Mouse (Mus musculus) thymus, adult 18-20 months (tissue): ENCODE data around the gene Ube2n.

Source experiments
- DNase-seq, 2 experiments: peaks; one replicate each; pipeline ENCODE4 v3.0.0; 2022; ENCODE audit warnings: mixed read lengths in 2 of 2

The Ube2n gene

DNA sequence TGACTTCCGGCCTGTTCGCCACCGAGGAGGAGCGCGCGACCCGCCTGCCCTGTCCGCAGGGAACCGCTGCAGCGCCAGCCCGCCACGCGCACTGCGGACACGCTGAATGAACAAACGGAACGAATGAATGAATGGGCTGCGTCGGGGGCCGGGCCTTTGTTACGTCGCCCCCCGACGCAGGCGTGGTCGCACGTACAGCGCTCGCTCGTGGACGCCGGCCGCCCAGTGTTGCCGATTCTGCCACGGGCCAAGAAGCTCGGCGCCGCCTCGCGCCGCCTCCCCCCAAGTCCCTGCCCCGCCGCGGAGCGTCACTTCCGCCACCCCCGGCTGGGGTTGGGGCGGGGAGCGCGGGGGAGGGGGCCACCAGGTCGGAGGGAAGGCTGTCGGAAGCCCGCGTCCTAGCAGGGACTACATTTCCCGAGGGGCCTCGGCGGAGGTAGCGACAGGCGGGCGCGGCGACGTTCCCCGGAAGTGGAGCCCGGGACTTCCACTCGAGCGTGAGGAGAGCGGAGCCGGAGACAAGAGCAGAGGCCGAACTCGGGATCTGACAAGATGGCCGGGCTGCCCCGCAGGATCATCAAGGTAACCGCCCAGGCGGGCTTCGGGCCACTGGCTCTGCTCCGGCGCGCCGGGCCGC lies at the start of gene Ube2n:
Gene Ube2n (plus strand): TSS at position 490 of the 637 bp plus-strand sequence.
- peak; percentile 97 for DNase-seq

DNA sequence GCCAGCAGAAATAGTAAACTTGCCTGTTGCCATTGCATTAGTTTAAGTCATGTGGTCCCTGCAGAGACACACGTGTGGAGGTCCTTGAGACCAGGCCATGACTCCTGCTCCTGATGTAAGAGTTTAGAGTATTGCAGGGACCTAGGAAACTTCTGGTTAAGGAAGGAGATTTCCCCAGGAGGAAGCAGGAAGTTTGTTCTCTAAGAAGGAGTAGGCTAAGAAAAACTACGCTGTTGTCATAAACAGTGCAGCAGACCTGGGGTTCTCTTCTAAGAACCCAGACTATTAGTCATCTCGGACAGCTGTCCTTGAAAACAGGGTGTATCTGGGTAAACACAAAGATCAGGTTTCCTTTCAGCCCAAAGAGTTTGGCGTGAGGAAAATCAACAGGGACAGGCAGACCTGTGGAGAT lies 49.5 kb upstream of the Ube2n start:
- no peak for DNase-seq

- no peak for DNase-seq
Measured at GRCm38 (mm10) chr10:95468894-95469293, 46.1 kb upstream of the Ube2n start.

- no peak for DNase-seq
Measured at GRCm38 (mm10) chr10:95471186-95471585, 43.8 kb upstream of the Ube2n start.

- no peak for DNase-seq
Measured at GRCm38 (mm10) chr10:95471889-95472547, 42.9 kb upstream of the Ube2n start.

- peak; percentile 41 to 51 for DNase-seq
Measured at GRCm38 (mm10) chr10:95475923-95476322, 39.0 kb upstream of the Ube2n start.

DNA sequence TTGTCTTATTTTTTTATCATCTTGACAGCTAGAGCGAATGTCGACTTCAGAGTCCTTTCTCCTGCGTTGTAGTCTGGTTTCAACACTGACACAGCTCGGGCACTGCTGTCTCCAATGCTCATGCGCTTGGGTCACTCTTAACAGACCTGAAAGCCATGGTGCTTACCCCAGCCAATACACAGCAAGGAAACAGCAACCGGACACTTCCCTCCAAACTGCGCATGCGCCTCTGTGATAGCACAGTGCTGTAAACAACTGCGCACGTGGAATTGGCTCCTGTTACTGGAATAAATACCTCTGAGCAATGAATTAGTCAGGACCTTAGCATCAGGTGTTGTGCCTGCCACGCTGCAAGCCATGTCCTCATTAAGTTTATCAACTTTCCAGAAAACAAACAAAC lies 37.4 kb upstream of the Ube2n start:
- DNase-seq = no peak

DNA sequence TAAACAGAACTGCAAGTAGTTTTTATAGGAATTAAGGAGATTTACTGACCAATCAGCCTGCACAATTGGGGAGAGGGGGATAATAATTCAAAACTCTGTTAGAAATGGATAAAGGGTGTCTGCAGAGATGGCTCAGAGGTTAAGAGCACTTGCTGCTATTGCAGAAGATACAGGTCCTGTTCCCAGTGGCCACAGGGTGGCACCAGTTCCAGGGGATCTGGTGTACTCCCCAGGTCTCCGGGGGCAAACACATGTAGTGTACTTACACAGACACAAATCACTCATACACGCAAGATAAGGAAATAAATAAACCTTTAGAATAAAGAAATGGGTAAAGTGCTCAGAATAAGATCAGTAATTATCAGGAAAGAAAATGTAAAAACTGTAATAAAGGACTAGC lies 25.3 kb upstream of the Ube2n start:
- DNase-seq = no peak

DNA sequence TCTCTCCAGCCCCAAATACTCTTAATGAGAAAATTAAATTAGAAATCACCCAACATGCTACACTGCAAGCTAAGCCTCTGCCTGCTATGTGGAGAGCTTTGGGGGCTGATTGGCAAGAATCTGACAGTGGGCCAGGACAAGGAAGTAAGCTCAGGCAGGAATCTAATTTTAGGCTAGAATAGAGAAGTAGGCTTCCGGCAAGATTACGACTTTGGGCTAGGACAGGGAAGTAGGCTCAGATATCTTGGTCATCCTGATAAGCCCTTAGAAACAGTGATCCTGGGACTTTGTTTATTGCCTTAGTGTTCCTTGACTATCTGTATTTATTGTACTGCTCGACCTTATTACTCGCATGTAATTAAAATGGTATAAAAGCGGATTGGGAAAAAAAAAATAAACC lies 20.7 kb upstream of the Ube2n start:
- DNase-seq = no peak

GRCm38 (mm10) chr10:95501033-95501432 lies 13.9 kb upstream of the Ube2n start:
- DNase-seq = no peak

GRCm38 (mm10) chr10:95501463-95502081 lies 13.4 kb upstream of the Ube2n start, which contains the start of gene Mrpl42:
TSS of gene Mrpl42 (minus strand) at chr10:95501940.
- peak; percentile 57 to 64 for DNase-seq

- no peak for DNase-seq
Measured at GRCm38 (mm10) chr10:95503443-95504235, 11.3 kb upstream of the Ube2n start.

DNA sequence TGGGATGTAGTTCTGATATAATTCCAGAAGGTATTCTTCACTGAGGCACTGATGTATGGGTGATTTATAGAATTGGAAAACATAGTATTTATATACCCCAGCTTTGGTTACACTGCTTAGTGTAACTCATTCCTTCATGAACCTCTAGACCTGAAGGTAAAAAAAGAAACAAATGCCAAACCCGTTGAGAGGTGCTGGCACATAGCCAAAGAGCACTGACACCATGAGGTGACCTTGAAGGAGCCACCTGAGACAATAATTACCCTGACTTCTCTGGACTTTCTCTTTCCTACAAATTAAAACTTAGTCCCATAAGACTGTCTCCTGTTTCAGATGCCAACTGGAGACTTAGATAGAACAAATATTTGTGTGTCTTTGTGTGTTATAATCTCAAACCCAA lies 10.6 kb upstream of the Ube2n start:
- no peak for DNase-seq

DNA sequence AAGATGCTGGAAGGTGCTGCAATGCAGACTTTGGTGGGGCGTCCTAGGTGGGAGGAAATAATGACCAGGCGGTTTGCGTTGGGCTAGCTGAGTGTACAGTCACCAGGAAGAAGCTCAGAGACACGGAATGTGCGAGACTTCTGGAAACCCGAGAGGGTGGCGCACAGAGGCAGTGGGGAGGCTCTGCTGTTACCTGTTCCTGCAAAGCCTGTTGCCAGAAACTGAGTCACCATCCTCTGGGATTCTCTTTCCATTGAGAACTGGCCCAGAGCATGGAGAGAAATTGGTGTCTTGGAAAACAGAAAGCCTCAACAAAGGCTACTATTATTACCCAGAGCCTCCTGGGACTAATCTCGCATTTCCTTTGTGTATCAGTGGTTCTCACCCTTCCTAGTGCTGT lies 6.8 kb upstream of the Ube2n start:
- no peak for DNase-seq

- DNase-seq = no peak
Measured at GRCm38 (mm10) chr10:95508793-95509192, 6.2 kb upstream of the Ube2n start.

- DNase-seq = no peak
Measured at GRCm38 (mm10) chr10:95509263-95509662, 5.7 kb upstream of the Ube2n start.

- DNase-seq = no peak
Measured at GRCm38 (mm10) chr10:95512635-95513034, 2.3 kb upstream of the Ube2n start.

GRCm38 (mm10) chr10:95513768-95514556 lies 983 bp upstream of the Ube2n start:
- DNase-seq = peak in 1 of 2 experiments; percentile 15

- peak in 1 of 2 experiments; percentile 40 for DNase-seq
Measured at GRCm38 (mm10) chr10:95515293-95515931, 467 bp downstream of the Ube2n start.

GRCm38 (mm10) chr10:95517656-95518055 lies 2.7 kb downstream of the Ube2n start:
- no peak for DNase-seq

DNA sequence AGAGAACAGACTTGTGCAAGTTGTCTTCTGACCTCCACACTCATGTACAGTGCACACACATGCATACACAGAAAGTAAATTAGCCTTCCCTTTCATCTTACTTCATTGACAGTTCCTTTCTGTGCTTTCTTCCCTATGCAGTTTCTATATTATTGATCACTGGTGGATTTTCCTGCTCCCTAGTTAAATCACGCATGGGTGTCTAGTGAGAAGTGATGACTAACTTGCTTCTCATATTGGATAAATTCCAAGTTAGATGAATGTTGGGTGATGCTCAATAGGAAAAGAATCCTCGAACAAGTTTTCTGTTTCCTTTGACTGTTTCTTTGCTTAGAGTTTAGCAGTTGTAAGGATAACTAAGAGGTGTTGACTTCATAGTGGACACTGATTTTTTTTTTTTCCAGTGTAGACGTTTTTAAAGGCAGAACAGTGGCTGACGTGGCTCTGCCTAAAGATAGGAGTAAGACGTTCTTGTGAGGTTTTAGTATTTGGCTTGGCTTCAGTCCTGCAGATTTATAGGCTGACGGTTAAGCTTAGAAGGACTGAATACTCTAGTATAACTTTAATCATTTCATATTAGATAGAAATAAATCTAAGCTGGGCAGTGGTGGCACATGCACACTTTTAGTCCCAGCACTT lies 10.2 kb downstream of the Ube2n start:
- no peak for DNase-seq
